Mouse (Mus musculus): ENCODE measurements at regions not wholly inside any gene's neighbourhood (a gene's known extent, or its start where the extent isn't known, plus 50 kb on each side); places are given as distances from the start of the nearest gene placed in this dataset.

DNA sequence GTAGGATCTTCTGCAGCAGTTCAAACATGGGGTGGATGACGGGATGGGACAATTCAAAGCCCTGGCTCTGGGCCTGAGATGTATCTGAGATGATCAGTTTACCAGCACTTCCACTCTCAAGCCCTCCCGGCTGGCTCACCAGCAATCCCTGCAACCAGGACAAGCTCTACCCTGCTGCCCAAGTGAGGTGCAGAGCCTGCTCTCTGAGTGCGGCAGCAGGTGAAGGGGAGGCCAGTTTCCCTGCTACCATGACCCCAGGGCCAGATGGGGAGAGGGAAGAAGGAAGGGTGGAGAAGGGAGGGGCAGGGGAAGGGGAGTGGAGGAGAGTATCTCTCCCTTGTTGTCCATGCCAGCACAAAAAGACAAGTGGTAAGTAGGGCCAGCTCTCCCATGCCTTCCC, 638.9 kb upstream of the Gm38303 start:
- no peak for DNase-seq (ENCODE audit: low read depth)
- TF ChIP-seq POLR2A (IDR thresholded peaks at IDR 0.05; ENCODE audit: borderline replicate concordance, extremely low read depth, insufficient read depth, insufficient read length, poor library complexity, severe bottlenecking) (no peak), CTCF (IDR thresholded peaks at IDR 0.05; ENCODE audit: borderline replicate concordance, extremely low read depth, insufficient read depth, insufficient read length) (no peak)

DNA sequence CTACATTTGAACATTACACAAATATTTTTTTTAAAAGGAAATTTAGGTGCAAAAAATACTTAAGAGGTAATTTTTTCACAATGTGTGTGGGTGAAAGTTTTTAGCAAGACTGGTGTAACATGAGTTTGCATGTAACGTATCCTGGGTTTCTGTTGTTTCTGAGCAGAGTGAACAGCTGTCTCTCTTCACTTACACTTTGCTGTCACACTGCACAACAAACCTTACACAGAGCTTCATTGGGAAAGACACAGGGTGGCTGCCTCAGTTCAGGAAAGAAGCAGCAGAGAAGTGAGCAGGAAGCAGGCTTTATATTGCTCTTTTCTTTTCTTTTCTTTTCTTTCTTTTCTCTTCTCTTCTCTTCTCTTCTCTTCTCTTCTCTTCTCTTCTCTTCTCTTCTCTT, 617.1 kb upstream of the Gm38303 start:
- DNase-seq (ENCODE audit: low read depth), result no peak
- TF ChIP-seq CTCF (IDR thresholded peaks at IDR 0.05; ENCODE audit: borderline replicate concordance, extremely low read depth, insufficient read depth, insufficient read length) (no peak), POLR2A (IDR thresholded peaks at IDR 0.05; ENCODE audit: borderline replicate concordance, extremely low read depth, insufficient read depth, insufficient read length, poor library complexity, severe bottlenecking) (no peak)

DNA sequence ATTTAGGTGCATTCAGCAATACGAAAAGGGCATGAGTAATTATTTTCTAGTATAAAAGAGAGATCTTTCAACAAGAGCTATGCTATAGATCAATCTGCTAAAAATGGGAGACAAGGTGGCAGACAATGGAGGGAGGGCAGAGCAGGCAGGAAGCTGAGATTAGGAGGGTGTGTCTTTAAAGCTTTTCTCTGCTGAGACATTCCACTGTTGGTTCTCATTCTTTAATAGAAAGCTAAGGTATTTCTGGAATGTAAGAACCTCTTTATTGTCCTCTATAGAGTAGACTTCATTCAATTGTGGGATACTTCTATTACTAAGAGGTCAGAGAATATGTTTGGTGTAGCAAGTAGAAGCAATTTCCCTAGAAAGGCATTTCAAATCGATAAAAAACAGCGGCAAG, 581.6 kb upstream of the Gm38303 start:
- TF ChIP-seq POLR2A (IDR thresholded peaks at IDR 0.05; ENCODE audit: borderline replicate concordance, extremely low read depth, insufficient read depth, insufficient read length, poor library complexity, severe bottlenecking) (no peak), CTCF (IDR thresholded peaks at IDR 0.05; ENCODE audit: borderline replicate concordance, extremely low read depth, insufficient read depth, insufficient read length) (no peak)

DNA sequence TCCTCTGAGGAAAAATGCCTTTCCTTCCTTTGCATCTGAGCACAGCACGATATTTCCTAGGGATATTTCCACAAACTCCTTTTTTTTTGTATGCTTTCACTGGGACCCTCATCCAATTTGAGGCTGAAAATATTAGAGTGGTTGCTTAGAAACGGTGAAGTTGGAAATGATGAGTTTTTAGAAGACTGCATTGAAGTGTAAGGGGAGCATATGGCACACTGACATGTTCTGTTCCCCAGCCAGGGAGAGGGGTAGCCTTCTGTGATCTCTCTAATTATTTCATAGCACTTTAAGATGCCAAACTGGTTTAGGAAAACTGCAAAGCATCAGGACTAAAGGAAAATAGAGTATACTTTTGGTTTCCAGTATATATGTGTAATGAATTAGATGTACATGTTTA, 556.5 kb upstream of the Gm38303 start:
- peak; percentile 94 for DNase-seq (ENCODE audit: low read depth)
- no peak for TF ChIP-seq CTCF (IDR thresholded peaks at IDR 0.05; ENCODE audit: borderline replicate concordance, extremely low read depth, insufficient read depth, insufficient read length)
- TF ChIP-seq POLR2A (IDR thresholded peaks at IDR 0.05; ENCODE audit: borderline replicate concordance, extremely low read depth, insufficient read depth, insufficient read length, poor library complexity, severe bottlenecking), result no peak

More for the DNA sequence above, 581.6 kb upstream of the Gm38303 start:
- no peak for DNase-seq (ENCODE audit: low read depth)

Data from brain, embryonic 14.5 days (tissue).